Mouse (Mus musculus): Measurements from ENCODE around the gene Pbx3.

GRCm38 (mm10) chr2:34204797-34205196 lies 168.1 kb downstream of the Pbx3 start:
- TF ChIP-seq CTCF (IDR thresholded peaks at IDR 0.05; ENCODE audit: control insufficient read depth, insufficient read depth, low read length) = no peak
- TF ChIP-seq POLR2A (IDR thresholded peaks at IDR 0.05; ENCODE audit: borderline replicate concordance, control insufficient read depth, low read depth, low read length) = no peak

Measured in bone marrow, adult 2 months (tissue).